Mouse (Mus musculus): ENCODE measurements around the gene Ccdc58. TPM values are rescaled to one million over a fixed set of nuclear protein-coding genes. Genes with fewer than 3 reads are reported as not detected.
"Not testable (repeated sequence)": the region's sequence is repeated elsewhere in the genome, so short reads cannot be mapped to it uniquely, and the experiment has no call there.

Ccdc58 gene
- total RNA-seq (2021): 10 to 100 TPM; 41.8 to 42.6 TPM

DNA sequence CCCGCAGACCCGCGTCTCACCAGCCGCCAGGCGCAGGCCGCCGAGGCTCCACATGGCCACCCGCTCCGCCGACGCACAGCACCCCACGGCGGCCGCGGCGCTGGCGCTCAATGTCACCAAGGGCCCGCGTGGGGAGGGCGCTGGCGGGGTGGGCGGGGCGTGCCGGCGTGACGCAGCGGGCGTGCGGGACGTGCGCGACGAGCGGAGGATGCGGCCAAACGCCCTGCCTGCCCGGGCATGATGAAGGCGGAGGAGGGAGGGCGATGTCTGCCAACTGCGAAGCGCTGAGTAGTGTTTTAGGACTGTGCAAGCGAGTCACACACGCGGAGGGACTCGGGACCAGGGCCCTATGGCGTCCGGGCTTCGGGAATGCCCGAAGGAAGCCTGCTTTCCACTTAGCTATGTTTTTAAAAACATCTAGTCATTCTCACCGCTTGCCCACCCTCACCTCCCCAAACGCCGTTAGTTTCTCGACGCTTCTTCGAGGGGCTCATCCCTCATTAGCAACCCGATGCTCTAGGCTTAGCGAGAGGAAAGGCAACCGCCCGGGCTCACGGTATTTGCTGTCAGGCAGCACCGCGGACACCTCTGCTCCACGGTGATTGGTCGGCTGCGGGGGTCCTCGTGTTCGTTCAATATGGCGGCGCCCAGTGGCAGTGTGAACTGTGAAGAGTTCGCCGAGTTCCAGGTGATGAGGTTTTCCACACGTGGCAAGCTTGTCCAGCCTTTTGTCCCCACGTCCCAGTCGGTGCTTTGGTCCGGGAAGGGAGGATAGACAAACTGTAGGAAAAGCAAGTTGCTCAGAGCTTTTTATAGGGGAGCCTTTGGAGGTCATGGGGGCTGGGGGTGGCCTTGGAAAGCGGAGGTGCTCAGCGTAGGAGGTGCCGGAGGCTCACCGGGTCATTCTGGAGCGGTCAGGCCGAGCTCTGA, at the start of gene Ccdc58, which contains the start of gene Fam162a:
Ccdc58 (plus strand) TSS at position 236 of the 930 bp plus-strand sequence.
Fam162a (minus strand) TSS at position 145 of the 930 bp plus-strand sequence.
- intact Hi-C loops (cut with DNase I): loop anchor here (2.0 to 10.0 kb wide), 3 partner anchors 29 to 943 kb away; partner anchors contain the start of gene Polq
- DNase-seq: peak; percentile 94 to 95

DNA sequence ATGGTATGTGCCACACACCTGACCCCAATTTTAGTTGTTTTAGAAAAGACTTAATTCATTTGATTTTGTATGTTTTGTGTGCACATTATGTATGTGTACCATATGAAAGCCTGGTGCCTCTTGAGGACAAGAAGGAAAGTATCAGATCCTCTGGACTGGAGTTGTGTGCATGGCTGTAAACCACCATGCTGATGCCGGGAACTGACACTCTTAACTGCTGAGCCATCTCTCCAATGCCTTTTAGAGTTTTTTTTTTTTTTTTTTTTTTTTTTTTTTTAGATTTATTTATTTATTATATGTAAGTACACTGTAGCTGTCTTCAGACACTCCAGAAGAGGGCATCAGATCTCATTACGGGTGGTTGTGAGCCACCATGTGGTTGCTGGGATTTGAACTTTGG, 43.4 kb upstream of the Ccdc58 start:
- DNase-seq; intact Hi-C loops (cut with DNase I): not testable (repeated sequence)

GRCm38 (mm10) chr16:36040640-36041624, 30.6 kb upstream of the Ccdc58 start, which contains the start of gene Wdr5b:
TSS of gene Wdr5b (plus strand) at chr16:36041190.
- intact Hi-C loops (cut with DNase I): no loop called here
- peak; percentile 94 for DNase-seq

- no peak for DNase-seq
- intact Hi-C loops (cut with DNase I): loop anchor here (2.0 kb wide), 1 partner anchor 29 kb away; the partner anchor contains the start of genes Ccdc58 and Fam162a
Observed at GRCm38 (mm10) chr16:36041625-36042020, 29.9 kb upstream of the Ccdc58 start.

GRCm38 (mm10) chr16:36043073-36043472, 28.4 kb upstream of the Ccdc58 start:
- intact Hi-C loops (cut with DNase I): loop anchor here (2.0 kb wide), 1 partner anchor 28 kb away; the partner anchor contains the start of genes Ccdc58 and Fam162a
- DNase-seq: no peak

DNA sequence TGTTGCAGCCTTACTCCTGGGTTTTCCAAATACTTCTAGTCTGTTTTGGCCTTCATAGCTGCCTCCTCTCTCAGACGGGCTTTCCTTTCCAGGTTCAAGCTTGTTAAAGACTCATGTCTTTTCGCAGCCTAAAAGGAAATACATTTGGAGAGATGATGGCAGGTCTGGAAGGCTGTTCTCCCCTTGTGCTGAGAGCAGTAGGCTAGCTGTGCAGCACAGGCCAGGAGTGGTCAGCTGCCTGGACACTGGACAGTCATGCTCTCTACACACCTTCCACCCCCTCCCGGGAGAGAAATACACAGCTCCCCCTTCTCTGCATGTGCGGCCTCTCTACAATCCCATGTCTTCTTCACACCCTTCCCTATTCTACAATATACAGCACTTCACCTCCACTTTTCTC, 27.5 kb upstream of the Ccdc58 start:
- intact Hi-C loops (cut with DNase I): loop anchor here (2.0 kb wide), 1 partner anchor 27 kb away; the partner anchor contains the start of genes Ccdc58 and Fam162a
- DNase-seq: no peak

DNA sequence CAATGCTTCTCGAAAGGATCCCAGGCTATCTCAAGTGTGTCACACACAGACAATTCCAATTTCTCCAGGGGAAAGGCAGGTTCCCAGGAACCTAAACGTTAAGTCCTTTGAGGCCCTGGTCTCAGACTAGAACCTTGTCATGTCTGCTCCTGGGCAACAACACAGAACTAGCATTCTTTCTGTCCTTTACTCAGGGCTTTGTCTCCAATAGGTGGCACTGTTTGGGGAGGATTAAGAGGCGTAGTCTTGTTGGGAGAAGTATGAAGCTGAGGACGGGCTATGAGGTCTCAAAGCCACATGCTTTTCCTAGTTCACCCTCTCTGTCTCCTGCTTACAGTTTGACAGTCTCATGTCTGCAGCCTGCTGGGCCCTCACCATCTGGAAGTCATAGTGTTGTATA, 23.9 kb upstream of the Ccdc58 start:
- DNase-seq: no peak
- intact Hi-C loops (cut with DNase I): no loop called here

DNA sequence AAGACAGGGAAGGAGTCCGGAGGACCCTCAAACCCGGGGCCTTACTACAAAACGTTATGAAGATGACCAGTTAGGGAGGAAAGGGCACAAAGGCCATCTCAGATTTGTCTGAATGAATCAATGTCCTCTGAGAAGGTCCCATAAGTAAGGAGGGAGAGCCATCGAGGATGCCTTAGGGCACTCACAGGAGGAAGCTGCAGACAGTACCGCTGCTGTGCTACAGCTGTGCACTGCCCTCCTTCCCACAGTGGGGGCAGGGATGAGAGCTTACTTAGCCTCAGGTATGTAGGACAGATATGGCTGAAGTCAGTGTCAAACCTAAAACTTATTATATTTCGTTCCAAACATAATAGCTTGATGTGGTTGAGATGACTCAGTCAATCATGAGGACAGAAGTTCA, 20.0 kb upstream of the Ccdc58 start:
- DNase-seq: no peak

DNA sequence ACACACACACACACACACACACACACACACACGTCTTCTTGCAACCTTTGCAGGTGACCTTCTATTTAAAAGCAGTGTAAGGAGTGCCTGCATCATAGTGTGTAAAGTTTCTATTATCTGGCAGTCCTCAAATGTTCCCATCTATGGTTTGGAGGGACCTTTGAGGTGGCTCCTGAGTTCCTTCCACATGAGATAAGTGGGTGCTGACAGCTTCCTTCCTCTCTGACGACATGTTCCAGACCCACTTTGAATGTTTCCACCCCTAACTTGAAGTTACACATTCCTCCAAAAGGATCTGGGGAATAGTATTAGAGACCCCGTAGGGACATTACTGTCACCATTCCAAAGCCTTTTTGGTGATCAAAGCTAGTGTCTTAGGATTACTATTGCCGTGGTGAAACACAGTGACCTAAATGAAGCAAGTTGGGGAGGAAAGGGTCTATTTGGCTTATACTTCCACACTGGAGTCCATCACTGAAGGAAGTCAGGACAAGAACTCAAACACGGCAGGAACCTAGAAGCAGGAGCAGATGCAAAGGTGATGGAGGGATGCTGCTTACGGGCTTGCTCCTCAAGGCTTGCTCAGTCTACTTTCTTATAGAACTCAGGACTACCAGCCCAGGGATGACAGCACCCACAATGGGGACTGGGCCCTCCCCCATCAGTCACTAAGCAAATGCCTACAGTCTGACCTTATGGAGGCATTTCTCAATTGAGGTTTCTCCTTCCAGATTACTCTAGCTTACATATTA, 17.8 kb upstream of the Ccdc58 start:
- intact Hi-C loops (cut with DNase I): no loop called here
- peak; percentile 59 to 68 for DNase-seq

More for the DNA sequence above, 20.0 kb upstream of the Ccdc58 start:
- intact Hi-C loops (cut with DNase I): no loop called here

- intact Hi-C loops (cut with DNase I): no loop called here
- DNase-seq: no peak
Observed at GRCm38 (mm10) chr16:36054920-36055319, 16.6 kb upstream of the Ccdc58 start.

DNA sequence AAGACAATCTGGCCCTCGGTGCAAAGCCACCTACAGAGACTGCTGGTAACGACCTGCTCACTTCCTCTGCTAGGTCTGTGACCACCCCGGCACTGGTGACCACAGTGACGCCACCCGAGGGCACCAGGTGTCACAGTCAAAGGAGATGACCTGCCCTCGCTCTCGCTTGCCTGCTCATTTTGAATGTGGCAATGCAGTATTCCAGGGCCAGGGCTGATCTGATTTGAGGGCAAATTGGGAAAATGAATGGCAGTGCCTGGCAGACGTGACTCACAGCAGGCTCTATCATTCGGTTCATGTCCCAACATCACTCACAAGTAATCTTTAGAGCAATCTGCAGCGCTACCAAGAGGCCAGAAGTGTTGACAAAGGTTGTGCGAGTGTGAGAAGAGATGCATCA, 15.1 kb upstream of the Ccdc58 start:
- intact Hi-C loops (cut with DNase I): no loop called here
- no peak for DNase-seq

DNA sequence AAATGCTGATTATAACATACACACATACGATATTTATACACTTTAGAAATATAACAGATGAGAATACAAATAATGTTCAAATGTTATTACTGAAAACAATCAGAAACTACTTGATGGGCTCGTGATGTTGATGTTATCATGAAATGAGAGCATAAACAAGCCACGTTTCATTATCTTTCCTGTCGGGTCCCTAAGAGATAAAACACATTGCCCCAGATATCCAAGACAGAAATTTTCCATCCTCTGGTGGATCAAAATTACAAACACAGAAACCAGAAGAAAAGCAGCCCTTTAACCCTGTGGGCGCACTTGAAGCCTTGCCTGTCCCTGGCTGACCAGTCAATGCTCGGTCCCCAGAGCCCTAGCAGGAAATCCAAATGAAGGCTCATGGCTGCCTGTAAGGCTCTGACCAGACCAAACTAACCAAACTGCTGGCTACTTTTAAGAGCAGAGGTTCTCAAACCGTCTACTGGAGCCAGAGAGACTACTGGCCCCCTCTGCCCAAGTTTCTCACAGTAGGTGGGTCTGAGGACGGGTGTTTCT, 13.5 kb upstream of the Ccdc58 start:
- no peak for DNase-seq
- intact Hi-C loops (cut with DNase I): no loop called here

- DNase-seq; intact Hi-C loops (cut with DNase I): not testable (repeated sequence)
Observed at GRCm38 (mm10) chr16:36062534-36062933, 9.0 kb upstream of the Ccdc58 start.

DNA sequence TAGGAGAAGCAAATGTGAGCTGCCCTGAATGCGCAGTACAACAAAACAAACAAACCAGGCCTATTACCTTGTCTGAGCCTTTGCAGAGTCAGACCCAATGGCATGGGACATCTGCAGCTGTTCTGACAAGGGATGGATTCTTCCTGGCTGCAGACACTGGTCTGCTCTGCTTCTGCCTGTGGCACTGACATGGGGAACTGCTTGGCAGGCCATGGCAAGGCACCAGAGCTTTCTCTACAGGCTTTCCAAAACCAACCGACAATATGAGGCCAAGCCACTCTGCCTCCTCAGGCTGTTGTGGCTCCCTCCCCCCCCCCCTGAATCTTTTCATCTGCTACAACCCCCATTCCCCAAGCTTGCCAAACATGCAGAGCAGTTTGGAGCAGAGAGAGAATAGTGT, 8.2 kb upstream of the Ccdc58 start:
- no peak for DNase-seq
- intact Hi-C loops (cut with DNase I): no loop called here

- intact Hi-C loops (cut with DNase I): no loop called here
- DNase-seq: no peak
Observed at GRCm38 (mm10) chr16:36064904-36065303, 6.6 kb upstream of the Ccdc58 start.

GRCm38 (mm10) chr16:36067694-36068093, 3.8 kb upstream of the Ccdc58 start:
- intact Hi-C loops (cut with DNase I): no loop called here
- no peak for DNase-seq

DNA sequence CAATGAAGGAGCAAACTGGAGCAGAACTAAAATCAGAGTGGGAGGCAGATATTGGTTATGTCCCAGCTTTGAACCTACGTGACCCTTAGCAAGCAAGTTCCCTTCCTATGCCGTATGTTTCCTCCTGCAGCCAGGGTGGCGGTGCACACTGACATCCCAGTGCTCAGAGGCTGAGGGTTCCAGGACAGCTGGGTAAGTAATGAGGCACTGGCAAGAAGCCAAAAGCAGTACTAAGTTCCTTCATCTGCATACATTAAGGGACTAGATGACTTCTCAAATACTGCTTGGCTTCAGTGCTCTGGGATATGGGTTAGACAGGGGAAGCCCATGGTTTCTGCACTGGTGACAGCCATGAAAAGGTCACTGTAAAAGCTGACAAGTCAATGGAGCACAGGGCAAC, 3.1 kb upstream of the Ccdc58 start:
- DNase-seq: no peak
- intact Hi-C loops (cut with DNase I): no loop called here

DNA sequence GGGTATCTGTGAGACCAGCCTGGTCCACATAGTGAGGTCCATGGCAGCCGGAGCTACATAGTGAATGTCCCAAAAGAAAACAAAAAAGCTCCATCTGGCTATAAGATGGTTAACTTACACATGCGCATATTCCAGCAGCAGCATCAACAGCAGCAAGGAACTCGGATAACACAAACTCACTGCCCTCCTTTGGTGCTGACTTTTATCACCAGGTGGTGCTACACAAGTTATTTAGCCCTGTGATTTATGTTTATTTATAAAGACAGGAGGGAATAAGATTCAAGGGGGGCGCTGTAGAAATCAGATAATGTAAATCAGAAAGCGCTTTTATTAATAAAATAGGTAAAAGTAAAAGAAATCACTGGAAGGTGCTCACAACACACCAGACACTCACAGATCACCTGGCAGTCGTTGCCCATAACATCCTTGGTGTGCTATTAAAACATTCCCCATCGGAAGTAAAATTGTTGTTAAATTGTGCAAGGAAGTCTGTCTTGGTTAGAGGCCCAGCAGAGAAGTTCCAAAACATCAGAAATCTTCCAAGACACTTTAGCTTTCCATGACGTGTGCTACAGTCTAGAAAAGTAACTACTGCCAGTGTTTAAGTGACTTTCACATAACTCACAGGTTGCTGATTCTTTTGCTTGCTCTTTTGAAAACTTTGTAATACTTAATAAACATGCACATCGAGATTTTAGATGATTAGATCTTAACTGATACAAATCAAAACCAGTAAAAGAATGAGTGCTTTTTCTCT, 1.5 kb upstream of the Ccdc58 start:
- intact Hi-C loops (cut with DNase I): loop anchor here (2.0 to 10.0 kb wide), 3 partner anchors 27 to 945 kb away; partner anchors contain the start of gene Polq
- no peak for DNase-seq

DNA sequence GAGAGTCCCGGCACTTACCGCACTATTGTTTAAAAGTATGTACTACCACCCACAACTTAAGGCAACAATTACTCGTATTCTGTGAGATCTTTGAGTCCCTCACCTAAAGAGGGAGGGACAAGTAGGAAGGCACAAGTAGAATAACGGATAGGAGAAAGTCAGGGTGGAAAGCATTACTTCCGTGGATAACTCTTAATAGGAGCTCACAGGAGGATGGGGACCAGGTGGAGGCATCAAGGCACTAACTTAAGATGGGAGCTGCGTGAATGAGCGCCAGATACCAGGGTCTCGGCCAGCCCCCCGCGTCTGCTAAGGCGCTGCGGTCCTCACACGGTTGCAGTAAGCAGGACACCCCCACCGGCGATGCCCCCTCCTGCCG, 425 bp upstream of the Ccdc58 start:
- intact Hi-C loops (cut with DNase I): loop anchor here (2.0 to 10.0 kb wide), 3 partner anchors 28 to 944 kb away; partner anchors contain the start of gene Polq
- DNase-seq: no peak
